Mouse (Mus musculus) CD4-positive, CD25-positive, alpha-beta regulatory T cell, adult 4 months (primary cell): ENCODE data around the gene A530064D06Rik. TPM values are rescaled to one million over a fixed set of nuclear protein-coding genes. Genes with fewer than 3 reads are reported as not detected.

Source experiments
- polyA plus RNA-seq, 2 experiments: library from polyadenylated mRNA; unstranded; fragments of 100-300 nt; shearing (Covaris generic); gene quantifications; one replicate each; pipeline ENCODE4 v1.2.1; 2017

The A530064D06Rik gene
- polyA plus RNA-seq, 2 experiments from 2014 or later: not detected

Other genes starting within 250 kb of the A530064D06Rik start
- gene Foxp4, start 242.6 kb downstream of the A530064D06Rik start, polyA plus RNA-seq: 1 to 10 TPM; 2.1 to 4.4 TPM
- gene 1700122O11Rik, start 129.0 kb downstream of the A530064D06Rik start, polyA plus RNA-seq: not detected
- gene 1700067P10Rik, start 78.0 kb downstream of the A530064D06Rik start, polyA plus RNA-seq: not detected
- not detected for gene 9830107B12Rik, start 21.0 kb downstream of the A530064D06Rik start, polyA plus RNA-seq
- not detected for gene Trem1, start 65.5 kb upstream of the A530064D06Rik start, polyA plus RNA-seq
- gene Trem3, start 80.5 kb upstream of the A530064D06Rik start, polyA plus RNA-seq: not detected
- gene Treml4, start 97.0 kb upstream of the A530064D06Rik start, polyA plus RNA-seq: 1 to 10 TPM in 1 of 2 experiments, under 1 TPM in 1; 0.87 to 1.8 TPM
- 10 to 100 TPM; 13.2 to 16.8 TPM for gene Treml2, start 132.2 kb upstream of the A530064D06Rik start, polyA plus RNA-seq
- gene B430306N03Rik, start 148.9 kb upstream of the A530064D06Rik start, polyA plus RNA-seq: 1 to 10 TPM; 1.8 to 2.5 TPM
- gene Trem2, start 179.1 kb upstream of the A530064D06Rik start, polyA plus RNA-seq: not detected
- not detected for gene Treml1, start 192.6 kb upstream of the A530064D06Rik start, polyA plus RNA-seq
- gene Nfya, start 242.6 kb upstream of the A530064D06Rik start, polyA plus RNA-seq: 10 to 100 TPM; 11.3 to 13.3 TPM
- gene Oard1, start 242.7 kb upstream of the A530064D06Rik start, polyA plus RNA-seq: 10 to 100 TPM; 81.7 to 98.8 TPM